ENCODE assay signal across 8 mouse cellular contexts in genomic region chr8:117256292-117256938, GRCm38 (mm10). TPM values are rescaled to one million over a fixed set of nuclear protein-coding genes. Genes with fewer than 3 reads are reported as not detected.
DNase-seq lines count a peak whose midpoint lies in the region; ATAC-seq lines count a peak whose summit lies in the region.

No protein-coding gene starts in this region.

- peak; percentile 96 to 97 for DNase-seq in adrenal gland, adult 18-20 months (ENCODE audit: low spot score in 2 of 2)
- peak; percentile 89 for DNase-seq in embryo, embryonic 10.5 days (ENCODE audit: low spot score)
- peak; percentile 96 for DNase-seq in gastrocnemius, postnatal 14 days
- DNase-seq in intestine, embryonic 14.5 days (ENCODE audit: low spot score): peak; percentile 95
- peak; percentile 93 to 96 for DNase-seq in left cerebral cortex, postnatal 14 days (ENCODE audit: low spot score in 2 of 2)
- peak; percentile 96 for DNase-seq in right cerebral cortex, postnatal 14 days
- peak; percentile 95 for DNase-seq in urinary bladder, postnatal 25 days (ENCODE audit: low spot score)

- no peaks in the 10 kb centered on the region for H3K36me3 ChIP-seq in intestine, embryonic 14.5 days (ENCODE audit: control insufficient read depth, insufficient read depth, low read length)

- H3K4me1 ChIP-seq in intestine, embryonic 14.5 days (replicated peaks; ENCODE audit: control insufficient read depth, insufficient read depth, low read length): peaks cover 31% of the 10 kb centered on the region

- H3K27ac ChIP-seq in intestine, embryonic 14.5 days (ENCODE audit: low read depth): peak overlapping the region; percentile 77

- H3K27me3 ChIP-seq in intestine, embryonic 14.5 days (replicated peaks; ENCODE audit: control insufficient read depth, insufficient read depth, low read length): no peaks in the 10 kb centered on the region

- peak overlapping the region; percentile 100 for H3K4me3 ChIP-seq in intestine, embryonic 14.5 days (ENCODE audit: low read depth, low read length)

- ATAC-seq in intestine, embryonic 14.5 days (replicated peaks; ENCODE audit: low FRiP score, low TSS enrichment, low read depth): peak; percentile 94
- ATAC-seq in megakaryocyte-erythroid progenitor cell, adult 5-6 weeks (replicated peaks; ENCODE audit: low FRiP score, low TSS enrichment, poor library complexity, severe bottlenecking): peak; percentile 64

- intact Hi-C loops in gastrocnemius, postnatal 14 days (cut with DNase I; ENCODE audit: low total_unique reads): no loop called here
- intact Hi-C loops in left cerebral cortex, postnatal 14 days (cut with DNase I): loop anchor here (2.0 to 5.0 kb wide), 2 partner anchors 76 to 122 kb away; no protein-coding TSS in a partner anchor

- WGBS in intestine, embryonic 14.5 days: under 1% methylated on average over 53 of the region's 92 CpGs

- H3K9ac ChIP-seq in intestine, embryonic 14.5 days (ENCODE audit: low read length): peak overlapping the region; percentile 93

- H3K9me3 ChIP-seq in intestine, embryonic 14.5 days (ENCODE audit: control insufficient read depth, low read length): no peaks in the 10 kb centered on the region

- peak overlapping the region; percentile 89 for H3K4me2 ChIP-seq in intestine, embryonic 14.5 days (ENCODE audit: low read length)

RNA-seq across cellular contexts. Expression of gene Cmip, which starts 0.4 kb away (rescaled TPM):
- 100 to 1,000 TPM; 115 to 162 TPM for total RNA-seq in adrenal gland, adult 18-20 months (2021)
- total RNA-seq in gastrocnemius, postnatal 14 days (2021): 10 to 100 TPM; 16.2 to 16.4 TPM
- 22.2 and 22.4 TPM in 2 replicates for polyA plus RNA-seq in intestine, embryonic 14.5 days (2014; fragmentation: Nextera tagmentation; extraction: Ambion mirVana)
- 100 to 1,000 TPM; 358 to 375 TPM for total RNA-seq in left cerebral cortex, postnatal 14 days (2021)
- 40.2 and 60.7 TPM in 2 replicates for total RNA-seq in megakaryocyte-erythroid progenitor cell, adult 5-6 weeks (2014; fragmentation: Nextera tagmentation)
- total RNA-seq in megakaryocyte-erythroid progenitor cell, adult 5-6 weeks (2017): 9.3 and 9.6 TPM in 2 replicates

Comparison
In these comparisons a context has a peak if more than half of its experiments do, and no peak if none do; other contexts are left out.
1. Peak in every context shown above with its lines: DNase-seq, ATAC-seq, H3K4me3 ChIP-seq and H3K27ac ChIP-seq.